Mouse (Mus musculus) forebrain, embryonic 12.5 days (tissue): Measurements from ENCODE around the gene Gm20390. TPM values are rescaled to one million over a fixed set of nuclear protein-coding genes. Genes with fewer than 3 reads are reported as not detected.

Experiments
- ATAC-seq: fragments of 200-750 bp; cut with Nextera tagmentation; 2 replicates; pipeline ENCODE4 v1.8.0; 2017; ENCODE audit warnings: moderate TSS enrichment; ENCODE audit not compliant: low FRiP score
- H3K27ac ChIP-seq: fragments of 300-500 bp; sonication (generic); 2 replicates; pipeline ENCODE4 v1.5.1; 2016; ENCODE audit warnings: mild to moderate bottlenecking
- H3K27me3 ChIP-seq: fragments of 300-500 bp; sonication (generic); 2 replicates; pipeline ENCODE4 v1.6.1; 2016; ENCODE audit warnings: mild to moderate bottlenecking
- H3K36me3 ChIP-seq: fragments of 300-500 bp; sonication (generic); replicated peaks from 2 replicates; pipeline ENCODE4 v1.6.1; 2016; ENCODE audit warnings: mild to moderate bottlenecking
- H3K4me1 ChIP-seq: fragments of 300-500 bp; sonication (generic); 2 replicates; pipeline ENCODE4 v1.6.1; 2016
- H3K4me2 ChIP-seq: fragments of 300-500 bp; sonication (generic); 2 replicates; pipeline ENCODE4 v1.6.1; 2016; ENCODE audit warnings: mild to moderate bottlenecking, moderate library complexity
- H3K4me3 ChIP-seq: fragments of 300-500 bp; sonication (generic); replicated peaks from 2 replicates; pipeline ENCODE4 v1.5.1; 2016; ENCODE audit warnings: mild to moderate bottlenecking
- H3K9ac ChIP-seq: fragments of 300-500 bp; sonication (generic); 2 replicates; pipeline ENCODE4 v1.6.1; 2016; ENCODE audit warnings: mild to moderate bottlenecking
- H3K9me3 ChIP-seq: fragments of 300-500 bp; sonication (generic); 2 replicates; pipeline ENCODE4 v1.6.1; 2016
- WGBS: fragments of 180-500 bp; shearing (Covaris S2); methylation state at CpG from one replicate; pipeline ENCODE4 v1.1.7; 2016; 5-methylcytosine and 5-hydroxymethylcytosine counted together
- polyA plus RNA-seq: library from polyadenylated mRNA; unstranded; fragments of >200 nt; fragmentation: Nextera tagmentation; extraction: Ambion mirVana; gene quantifications from 2 replicates; pipeline ENCODE4 v1.2.1, GENCODE M21; 2016

Gene Gm20390
- polyA plus RNA-seq = 376 and 397 TPM in 2 replicates

GRCm38 (mm10) chr11:93968005-93968847 lies at the start of gene Gm20390, which contains the start of gene Nme1:
Gm20390 (minus strand) TSS chr11:93968293.
Nme1 (minus strand) TSS chr11:93968521.
- Histone ChIP-seq H3K27ac (peak within 1 kb of the TSS; percentile 75), H3K9me3 (no peaks in the 10 kb centered on the region), H3K9ac (peak within 1 kb of the TSS; percentile 81), H3K36me3 (peaks cover 30% of the 10 kb centered on the region), H3K4me3 (peak within 1 kb of the TSS; percentile 79), H3K27me3 (no peaks in the 10 kb centered on the region), H3K4me2 (peak within 1 kb of the TSS; percentile 69), H3K4me1 (peaks cover 19% of the 10 kb centered on the region)
- peak; percentile 97 for ATAC-seq
- under 1% methylated on average over 40 of the region's 40 CpGs for WGBS

GRCm38 (mm10) chr11:94003346-94003745 lies 35.3 kb upstream of the Gm20390 start:
- no peaks in the 10 kb centered on the region for H3K9me3 ChIP-seq
- no peak overlapping the region for H3K4me3 ChIP-seq
- peaks cover 10% of the 10 kb centered on the region; the same call in 1 of the 2 replicates for H3K4me1 ChIP-seq
- no peak overlapping the region for H3K4me2 ChIP-seq
- H3K27ac ChIP-seq = no peak overlapping the region
- 98% methylated on average over 2 of the region's 2 CpGs for WGBS
- no peaks in the 10 kb centered on the region for H3K27me3 ChIP-seq
- H3K9ac ChIP-seq = no peak overlapping the region
- 0 out of 2 replicates have a peak, but pooled peaks cover 3% of the 10 kb centered on the region for H3K36me3 ChIP-seq
- no peak for ATAC-seq

- Histone ChIP-seq H3K36me3 (0 out of 2 replicates have a peak, but pooled peaks cover 3% of the 10 kb centered on the region), H3K9ac (no peak overlapping the region), H3K4me3 (no peak overlapping the region), H3K4me1 (peaks cover 35% of the 10 kb centered on the region), H3K4me2 (no peak overlapping the region), H3K9me3 (no peaks in the 10 kb centered on the region), H3K27me3 (no peaks in the 10 kb centered on the region), H3K27ac (no peak overlapping the region)
- ATAC-seq = no peak
Measured at GRCm38 (mm10) chr11:93999276-93999675, 31.2 kb upstream of the Gm20390 start.

- no peak for ATAC-seq
- H3K9ac ChIP-seq = peak overlapping the region; percentile 89
- H3K4me2 ChIP-seq = peak overlapping the region; percentile 87
- H3K9me3 ChIP-seq = no peaks in the 10 kb centered on the region
- no peak overlapping the region for H3K27ac ChIP-seq
- H3K27me3 ChIP-seq = peaks cover 4% of the 10 kb centered on the region
- WGBS = 27% methylated on average over 13 of the region's 13 CpGs
- H3K4me3 ChIP-seq = peak overlapping the region; percentile 69
- 0 out of 2 replicates have a peak, but pooled peaks cover under 1% of the 10 kb centered on the region for H3K36me3 ChIP-seq
- H3K4me1 ChIP-seq = peaks cover 35% of the 10 kb centered on the region
Measured at GRCm38 (mm10) chr11:93997141-93997775, 29.2 kb upstream of the Gm20390 start.

GRCm38 (mm10) chr11:93996306-93997140 lies 28.4 kb upstream of the Gm20390 start:
- H3K27me3 ChIP-seq = peaks cover 4% of the 10 kb centered on the region
- H3K27ac ChIP-seq = peak overlapping the region; percentile 88
- peak overlapping the region; percentile 89 for H3K9ac ChIP-seq
- peak overlapping the region; percentile 87 for H3K4me2 ChIP-seq
- peaks cover 35% of the 10 kb centered on the region for H3K4me1 ChIP-seq
- H3K36me3 ChIP-seq = no peaks in the 10 kb centered on the region
- peak overlapping the region; percentile 69 for H3K4me3 ChIP-seq
- under 1% methylated on average over 58 of the region's 58 CpGs for WGBS
- H3K9me3 ChIP-seq = no peaks in the 10 kb centered on the region
- no peak; the same call in 1 of the 2 replicates for ATAC-seq

GRCm38 (mm10) chr11:93995720-93996305 lies 27.7 kb upstream of the Gm20390 start, which contains the start of gene Spag9:
Spag9 (plus strand) TSS chr11:93996091.
- Histone ChIP-seq H3K4me1 (peaks cover 35% of the 10 kb centered on the region), H3K9ac (peak within 1 kb of the TSS; percentile 89), H3K27ac (peak within 1 kb of the TSS; percentile 88), H3K4me3 (peak within 1 kb of the TSS; percentile 69), H3K36me3 (no peaks in the 10 kb centered on the region), H3K9me3 (no peaks in the 10 kb centered on the region), H3K27me3 (peaks cover 4% of the 10 kb centered on the region), H3K4me2 (peak within 1 kb of the TSS; percentile 87)
- WGBS = under 1% methylated on average over 52 of the region's 70 CpGs
- ATAC-seq = peak; percentile 91

- Histone ChIP-seq H3K4me2 (peak overlapping the region; percentile 87), H3K4me1 (peaks cover 35% of the 10 kb centered on the region), H3K9ac (peak overlapping the region; percentile 68), H3K27ac (peak overlapping the region; percentile 88), H3K9me3 (no peaks in the 10 kb centered on the region), H3K36me3 (no peaks in the 10 kb centered on the region), H3K4me3 (peak overlapping the region; percentile 69), H3K27me3 (peaks cover 4% of the 10 kb centered on the region)
- ATAC-seq = peak; percentile 30; the same call in 1 of the 2 replicates
- 10% methylated on average over 15 of the region's 15 CpGs for WGBS
Measured at GRCm38 (mm10) chr11:93995111-93995719, 27.1 kb upstream of the Gm20390 start.

GRCm38 (mm10) chr11:93994531-93994930 lies 26.4 kb upstream of the Gm20390 start:
- Histone ChIP-seq H3K4me1 (peaks cover 35% of the 10 kb centered on the region), H3K4me2 (peak overlapping the region; percentile 87; the same call in 1 of the 2 replicates), H3K27ac (no peak overlapping the region), H3K9ac (no peak overlapping the region), H3K36me3 (no peaks in the 10 kb centered on the region), H3K27me3 (peaks cover 4% of the 10 kb centered on the region), H3K4me3 (peak overlapping the region; percentile 69; the same call in 1 of the 2 replicates), H3K9me3 (no peaks in the 10 kb centered on the region)
- ATAC-seq = no peak
- 63% methylated on average over 5 of the region's 5 CpGs for WGBS

- no peak overlapping the region for H3K4me2 ChIP-seq
- ATAC-seq = no peak
- no peak overlapping the region for H3K27ac ChIP-seq
- H3K4me1 ChIP-seq = no peaks in the 10 kb centered on the region
- H3K36me3 ChIP-seq = no peaks in the 10 kb centered on the region
- WGBS = 70% methylated on average over 12 of the region's 12 CpGs
- no peak overlapping the region for H3K9ac ChIP-seq
- peaks cover 4% of the 10 kb centered on the region for H3K27me3 ChIP-seq
- no peak overlapping the region for H3K4me3 ChIP-seq
- H3K9me3 ChIP-seq = no peaks in the 10 kb centered on the region
Measured at GRCm38 (mm10) chr11:93988328-93989062, 20.4 kb upstream of the Gm20390 start.

- WGBS = 71% methylated on average over 8 of the region's 8 CpGs
- Histone ChIP-seq H3K4me3 (no peak overlapping the region), H3K27ac (no peak overlapping the region), H3K27me3 (peaks cover 2% of the 10 kb centered on the region), H3K4me2 (no peak overlapping the region), H3K36me3 (no peaks in the 10 kb centered on the region), H3K9ac (no peak overlapping the region), H3K4me1 (no peaks in the 10 kb centered on the region), H3K9me3 (no peaks in the 10 kb centered on the region)
- no peak for ATAC-seq
Measured at GRCm38 (mm10) chr11:93987625-93988327, 19.7 kb upstream of the Gm20390 start.
